Mouse (Mus musculus) MEL-GATA-1-ER (cell line): ENCODE results near the gene Caskin2.

ENCODE experiments used
- DNase-seq: peaks from one replicate; pipeline ENCODE4 v3.0.0-alpha.2; 2012; ENCODE audit warnings: low read depth; ENCODE audit errors: extremely low read depth

Caskin2 gene

GRCm38 (mm10) chr11:115831518-115831917, 18.1 kb upstream of the Caskin2 start:
- DNase-seq = no peak

GRCm38 (mm10) chr11:115830550-115831325, 17.3 kb upstream of the Caskin2 start:
- DNase-seq = no peak

GRCm38 (mm10) chr11:115829036-115829435, 15.6 kb upstream of the Caskin2 start:
- no peak for DNase-seq

GRCm38 (mm10) chr11:115827624-115828023, 14.2 kb upstream of the Caskin2 start:
- DNase-seq = no peak

GRCm38 (mm10) chr11:115826487-115826886, 13.0 kb upstream of the Caskin2 start:
- DNase-seq = no peak

- no peak for DNase-seq
These were observed 11.4 kb upstream of the Caskin2 start for GRCm38 (mm10) chr11:115824813-115825212.

- DNase-seq = peak; percentile 66
These were observed 10.6 kb upstream of the Caskin2 start, which contains the start of gene Llgl2 for GRCm38 (mm10) chr11:115823774-115824740. Gene Llgl2 (plus strand): TSS chr11:115824049.

GRCm38 (mm10) chr11:115821001-115821400, 7.6 kb upstream of the Caskin2 start:
- DNase-seq = no peak

GRCm38 (mm10) chr11:115819915-115820623, 6.6 kb upstream of the Caskin2 start:
- no peak for DNase-seq

- no peak for DNase-seq
These were observed 3.9 kb upstream of the Caskin2 start for GRCm38 (mm10) chr11:115817331-115817730.

GRCm38 (mm10) chr11:115814605-115815450, 1.4 kb upstream of the Caskin2 start, which contains the start of gene Tsen54:
Gene Tsen54 (plus strand): TSS chr11:115814724.
- no peak for DNase-seq

GRCm38 (mm10) chr11:115812533-115813420, 662 bp downstream of the Caskin2 start:
- no peak for DNase-seq

- no peak for DNase-seq
These were observed 1.3 kb downstream of the Caskin2 start for GRCm38 (mm10) chr11:115812095-115812494.

GRCm38 (mm10) chr11:115811381-115812093, 1.9 kb downstream of the Caskin2 start:
- DNase-seq = no peak

- no peak for DNase-seq
These were observed 3.1 kb downstream of the Caskin2 start for GRCm38 (mm10) chr11:115810377-115810776.

GRCm38 (mm10) chr11:115809311-115809781, 4.1 kb downstream of the Caskin2 start:
- no peak for DNase-seq

- no peak for DNase-seq
These were observed 4.6 kb downstream of the Caskin2 start for GRCm38 (mm10) chr11:115808696-115809310.

GRCm38 (mm10) chr11:115807971-115808370, 5.5 kb downstream of the Caskin2 start:
- DNase-seq = no peak
